Mouse (Mus musculus) adrenal gland, postnatal 10 days (tissue): ENCODE measurements at regions not wholly inside any gene's neighbourhood (a gene's known extent, or its start where the extent isn't known, plus 50 kb on each side); places are given as distances from the start of the nearest gene placed in this dataset.

Experiments used
- DNase-seq: peaks from one replicate; pipeline ENCODE4 v3.0.0; 2021; ENCODE audit warnings: mixed read lengths

GRCm38 (mm10) chr7:94798101-94798500 is 1372.9 kb upstream of the Tenm4 start:
- no peak for DNase-seq

- DNase-seq: no peak
These were observed 1329.8 kb upstream of the Tenm4 start for GRCm38 (mm10) chr7:94841197-94841596.

- no peak for DNase-seq
These were observed 1319.7 kb upstream of the Tenm4 start for GRCm38 (mm10) chr7:94851360-94851759.

- DNase-seq: no peak
These were observed 1314.4 kb upstream of the Tenm4 start for GRCm38 (mm10) chr7:94856636-94857035.

DNA sequence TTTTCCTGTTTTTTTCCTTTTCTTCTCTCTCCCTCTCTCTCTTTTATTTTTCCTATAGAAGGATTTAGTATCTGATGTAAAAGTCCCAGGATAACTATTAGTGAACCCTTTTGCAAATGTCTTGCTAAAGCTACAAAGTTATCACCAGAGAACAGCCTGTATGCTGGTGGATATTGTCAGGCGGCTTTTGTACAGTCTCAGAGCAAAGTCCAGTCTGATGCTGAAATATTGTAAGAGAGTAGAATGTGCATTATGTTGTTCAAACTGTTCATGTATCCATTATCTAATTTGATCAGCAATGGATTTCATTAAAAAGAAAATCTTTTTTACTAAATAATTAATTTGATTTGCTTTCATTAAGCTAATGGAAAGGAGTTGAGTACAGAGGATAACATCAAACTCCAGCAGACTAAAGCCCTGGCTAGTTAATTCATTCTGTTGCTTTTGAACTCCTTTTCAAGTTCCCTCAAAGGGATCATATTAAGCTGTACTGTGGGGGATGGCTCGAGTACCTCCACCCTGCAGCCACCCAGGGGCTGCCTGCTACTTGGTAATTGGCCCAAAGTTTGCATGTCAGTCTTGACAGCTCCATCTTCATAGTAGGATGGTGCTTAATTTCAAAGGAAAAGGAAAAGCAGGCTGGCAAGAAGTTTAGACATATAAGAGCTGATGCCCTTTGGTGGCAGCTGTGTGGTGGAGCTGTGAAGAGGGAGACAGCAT is 1280.2 kb upstream of the Tenm4 start:
- no peak for DNase-seq

DNA sequence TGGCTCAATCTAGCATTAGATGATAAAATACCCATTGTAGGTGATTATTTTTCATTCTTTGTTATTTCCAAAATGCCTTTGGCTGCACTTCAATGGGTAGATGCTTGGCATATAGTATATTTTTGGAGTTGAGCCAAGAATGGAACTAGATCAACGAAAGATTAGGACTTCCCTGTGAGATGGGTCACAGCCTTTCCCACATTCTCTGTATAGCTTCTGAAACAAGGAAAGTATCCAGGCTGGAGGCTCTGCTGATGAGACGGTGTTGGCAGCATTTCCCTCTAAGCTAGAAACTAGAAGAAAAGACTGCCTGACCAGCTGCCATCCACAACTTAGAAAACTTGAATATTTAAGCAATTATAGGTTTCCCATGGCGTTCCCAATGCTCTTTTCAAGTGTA is 1273.0 kb upstream of the Tenm4 start:
- DNase-seq: no peak

DNA sequence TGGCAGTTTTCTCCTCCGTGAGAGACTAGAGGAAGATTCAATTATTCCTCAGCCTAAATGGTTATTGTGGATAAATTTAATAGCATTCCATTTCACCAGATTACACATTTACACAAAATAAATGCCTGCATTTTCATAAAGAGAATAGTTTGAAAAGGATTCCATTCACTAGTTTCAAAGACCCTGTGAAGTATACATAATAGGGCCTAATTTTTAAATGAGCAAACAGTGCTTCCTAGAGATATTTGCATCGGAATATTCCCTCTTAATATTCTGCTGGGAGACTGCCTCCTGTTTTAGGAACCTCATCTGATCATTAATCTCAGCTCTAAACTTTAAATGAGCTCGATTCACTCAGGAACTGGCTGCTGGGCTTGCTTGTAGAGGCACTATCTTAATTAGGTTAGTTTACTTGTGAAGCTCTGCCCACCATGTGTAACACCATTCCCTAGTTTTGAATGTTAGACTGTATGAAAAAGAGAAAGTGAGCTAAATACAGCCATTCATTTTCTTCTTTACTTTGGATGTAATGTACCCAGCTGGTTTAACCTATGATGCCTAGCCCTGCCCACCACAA is 1244.4 kb upstream of the Tenm4 start:
- no peak for DNase-seq

- DNase-seq: no peak
These were observed 1207.2 kb upstream of the Tenm4 start for GRCm38 (mm10) chr7:94963758-94964299.

GRCm38 (mm10) chr7:94967601-94968000 is 1203.4 kb upstream of the Tenm4 start:
- peak; percentile 10 for DNase-seq

- no peak for DNase-seq
These were observed 1195.8 kb upstream of the Tenm4 start for GRCm38 (mm10) chr7:94975037-94975775.

DNA sequence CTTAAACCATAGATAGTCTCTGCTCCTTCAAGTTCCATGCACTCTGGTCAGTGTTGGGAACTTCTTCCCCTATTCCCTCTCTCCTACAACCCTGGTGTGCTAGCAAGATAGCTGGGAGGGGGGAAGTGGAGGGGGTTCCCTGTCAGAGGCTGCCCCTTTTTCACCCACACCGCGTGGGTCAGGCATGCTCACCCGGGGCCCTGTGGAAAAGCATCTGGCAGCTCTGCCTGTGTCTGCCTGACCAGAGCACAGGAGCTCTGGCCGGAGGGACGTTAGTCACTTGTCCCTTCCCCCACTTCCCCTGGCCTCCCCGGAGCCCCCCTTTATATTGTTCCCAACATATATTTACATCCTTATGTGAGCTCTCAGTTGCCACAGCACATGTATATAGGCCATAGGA is 1174.8 kb upstream of the Tenm4 start:
- DNase-seq: no peak

DNA sequence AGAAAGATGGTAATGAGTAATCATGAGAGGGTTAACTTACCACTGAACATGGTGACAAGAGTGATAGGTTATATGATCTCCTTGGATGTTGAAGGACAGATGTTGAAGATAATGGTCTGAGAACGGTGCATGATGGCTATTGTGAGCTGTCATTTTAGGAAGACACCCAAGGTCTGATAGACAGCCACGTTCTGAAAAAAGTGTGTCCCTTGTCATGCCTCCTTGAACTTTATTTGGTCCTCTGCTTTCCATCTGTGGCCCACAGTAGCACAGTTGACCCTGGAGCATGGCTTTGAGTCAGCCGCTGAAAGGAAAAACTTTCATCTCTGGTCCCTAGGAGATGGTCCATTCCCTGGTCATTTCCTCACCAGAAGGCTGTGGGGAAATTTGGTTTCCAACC is 1166.9 kb upstream of the Tenm4 start:
- peak; percentile 46 for DNase-seq

- no peak for DNase-seq
These were observed 1165.6 kb upstream of the Tenm4 start for GRCm38 (mm10) chr7:95005403-95005802.

DNA sequence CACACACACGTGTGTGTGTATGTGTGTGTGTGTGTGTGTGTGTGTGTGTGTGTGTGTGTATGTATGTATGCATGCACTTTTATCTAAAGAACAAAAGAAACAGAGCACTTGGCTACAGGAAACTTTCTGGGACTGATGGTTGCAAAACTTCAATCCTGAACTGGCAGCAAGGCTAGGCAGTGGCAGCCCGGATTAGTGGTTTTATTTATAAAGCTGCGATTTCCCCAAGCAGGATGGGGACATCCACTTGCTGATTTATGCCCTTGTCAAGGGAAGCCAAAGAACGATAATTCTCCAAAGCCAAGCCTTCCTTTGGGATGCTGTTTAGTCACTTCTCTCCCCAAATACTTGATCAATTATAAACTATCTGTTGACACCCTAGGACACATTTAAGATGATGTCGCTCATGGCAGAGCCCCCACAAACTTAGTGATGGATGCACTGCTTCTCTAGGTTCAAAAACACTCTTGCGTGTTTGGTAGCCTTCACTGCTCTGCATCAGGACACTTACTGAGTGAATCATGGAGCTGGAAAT is 1162.1 kb upstream of the Tenm4 start:
- peak; percentile 36 for DNase-seq

DNA sequence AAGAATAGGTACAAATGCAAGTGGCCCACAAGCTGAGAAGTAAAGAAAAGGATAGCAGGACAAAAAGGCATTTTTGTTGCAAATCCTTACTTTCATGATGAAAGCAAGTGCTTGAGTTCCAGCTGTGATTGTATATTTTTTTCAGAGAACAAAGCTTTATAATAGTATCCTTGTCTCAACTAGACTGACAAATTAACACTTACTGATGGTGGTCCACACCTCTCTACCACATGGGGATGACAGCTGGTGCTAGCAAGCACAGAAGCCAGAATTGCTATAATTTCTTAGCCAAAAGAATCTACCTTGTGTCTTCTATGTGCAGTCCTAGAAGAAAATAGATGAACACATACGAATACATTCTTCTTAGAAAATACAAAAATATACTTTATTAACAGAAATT is 1150.8 kb upstream of the Tenm4 start:
- DNase-seq: no peak

DNA sequence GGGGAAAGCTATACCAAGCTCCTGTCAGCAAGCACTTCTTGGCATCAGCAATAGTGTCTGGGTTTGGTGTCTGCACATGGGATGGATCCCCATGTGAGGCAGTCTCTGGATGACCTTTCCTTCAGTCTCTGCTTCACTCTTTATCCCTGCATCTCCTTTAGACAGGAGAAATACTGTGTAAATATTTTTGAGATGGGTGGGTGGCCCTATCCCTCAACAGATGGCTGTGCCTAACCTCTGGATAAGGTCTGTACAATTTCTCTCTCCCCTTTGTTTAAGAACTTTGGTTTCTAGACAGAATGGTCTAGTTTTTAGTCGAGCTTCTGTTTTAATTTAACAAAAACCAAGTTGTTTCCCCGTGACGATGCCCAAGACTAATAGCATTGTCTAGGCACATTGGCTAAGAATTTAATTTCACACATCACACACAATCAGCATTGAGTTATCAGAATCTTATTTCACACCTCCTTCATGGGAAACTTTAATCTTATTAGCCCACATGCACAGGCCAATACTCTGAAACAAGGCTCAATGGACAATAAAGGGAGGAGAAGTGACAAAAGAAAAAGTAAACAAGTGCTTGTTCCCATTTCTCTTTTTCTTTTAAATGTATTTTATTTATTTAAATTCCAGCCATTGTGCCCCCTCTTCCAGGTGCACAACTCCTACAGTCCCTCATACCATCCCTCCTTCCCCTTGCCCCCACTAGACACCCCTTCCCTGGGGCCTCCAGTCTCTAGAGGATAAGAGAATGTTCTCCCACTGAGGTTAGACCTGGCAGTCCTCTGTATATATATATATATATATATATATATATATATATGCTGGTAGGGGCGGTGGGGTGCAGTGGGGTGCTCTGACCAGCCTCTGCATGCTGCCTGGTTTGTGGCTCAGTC is 1142.9 kb upstream of the Tenm4 start:
- DNase-seq: no peak
